Mouse (Mus musculus): ENCODE measurements around the gene Cyp4a32. TPM values are rescaled to one million over a fixed set of nuclear protein-coding genes. Genes with fewer than 3 reads are reported as not detected.
"Not testable (repeated sequence)": the region's sequence is repeated elsewhere in the genome, so short reads cannot be mapped to it uniquely, and the experiment has no call there.

The Cyp4a32 gene
- polyA plus RNA-seq, 1 experiment from 2014 or later: not detected

GRCm38 (mm10) chr4:115645371-115645770, 44.6 kb downstream of the Cyp4a32 start:
- no peaks in the 10 kb centered on the region for H3K36me3 ChIP-seq (ENCODE audit: control insufficient read depth, insufficient read depth, low read length)
- no peak overlapping the region for H3K4me3 ChIP-seq (ENCODE audit: control insufficient read depth in 1 of 2, insufficient read depth in 1 of 2, low read depth in 1 of 2, low read length in 2 of 2)
- ATAC-seq (ENCODE audit: insufficient number of reproducible peaks, insufficient read depth, low FRiP score, low read depth): no peak
- H3K4me1 ChIP-seq (ENCODE audit: control insufficient read depth in 2 of 2, insufficient read depth in 2 of 2, low read length in 2 of 2): peaks cover 0 to 2% of the 10 kb centered on the region in 2 experiments; a peak in 2 of 4 replicates
- H3K27me3 ChIP-seq (ENCODE audit: control insufficient read depth, insufficient read depth, low read length): no peaks in the 10 kb centered on the region
- H3K27ac ChIP-seq (replicated peaks in 1 of 2; ENCODE audit: control insufficient read depth in 1 of 2, insufficient read depth in 1 of 2, low read depth in 2 of 2, low read length in 2 of 2): no peak overlapping the region
- no peak overlapping the region for H3K4me2 ChIP-seq (ENCODE audit: low read length)
- no peak overlapping the region for H3K9ac ChIP-seq (ENCODE audit: low read length)
- H3K9me3 ChIP-seq (ENCODE audit: control insufficient read depth, low read length): no peaks in the 10 kb centered on the region

GRCm38 (mm10) chr4:115647580-115647979, 46.8 kb downstream of the Cyp4a32 start, which contains the start of gene Cyp4b1:
Gene Cyp4b1 (minus strand): TSS chr4:115647723.
- H3K4me3 ChIP-seq (ENCODE audit: control insufficient read depth in 1 of 2, insufficient read depth in 1 of 2, low read depth in 1 of 2, low read length in 2 of 2): no peak within 1 kb of the TSS
- H3K9ac ChIP-seq (ENCODE audit: low read length): no peak within 1 kb of the TSS
- H3K36me3 ChIP-seq (ENCODE audit: control insufficient read depth, insufficient read depth, low read length): no peaks in the 10 kb centered on the region
- no peak for ATAC-seq (ENCODE audit: insufficient number of reproducible peaks, insufficient read depth, low FRiP score, low read depth)
- H3K4me2 ChIP-seq (ENCODE audit: low read length): no peak within 1 kb of the TSS
- whole genome bisulfite sequencing: 74% methylated on average over 9 of the region's 9 CpGs
- H3K4me1 ChIP-seq (ENCODE audit: control insufficient read depth in 2 of 2, insufficient read depth in 2 of 2, low read length in 2 of 2): peaks cover 0 to 2% of the 10 kb centered on the region in 2 experiments; a peak in 2 of 4 replicates
- no peaks in the 10 kb centered on the region for H3K27me3 ChIP-seq (ENCODE audit: control insufficient read depth, insufficient read depth, low read length)
- H3K27ac ChIP-seq (replicated peaks in 1 of 2; ENCODE audit: control insufficient read depth in 1 of 2, insufficient read depth in 1 of 2, low read depth in 2 of 2, low read length in 2 of 2): no peak within 1 kb of the TSS
- no peaks in the 10 kb centered on the region for H3K9me3 ChIP-seq (ENCODE audit: control insufficient read depth, low read length)

GRCm38 (mm10) chr4:115648752-115649151, 48.0 kb downstream of the Cyp4a32 start:
- 43% methylated on average over 2 of the region's 2 CpGs for WGBS
- ATAC-seq (ENCODE audit: insufficient number of reproducible peaks, insufficient read depth, low FRiP score, low read depth): no peak

GRCm38 (mm10) chr4:115649344-115649743, 48.6 kb downstream of the Cyp4a32 start:
- Histone ChIP-seq H3K27ac (replicated peaks in 1 of 2; ENCODE audit: control insufficient read depth in 1 of 2, insufficient read depth in 1 of 2, low read depth in 2 of 2, low read length in 2 of 2) (no peak overlapping the region), H3K27me3 (ENCODE audit: control insufficient read depth, insufficient read depth, low read length) (no peaks in the 10 kb centered on the region), H3K4me2 (ENCODE audit: low read length) (no peak overlapping the region), H3K9me3 (ENCODE audit: control insufficient read depth, low read length) (no peaks in the 10 kb centered on the region), H3K4me1 (ENCODE audit: control insufficient read depth in 2 of 2, insufficient read depth in 2 of 2, low read length in 2 of 2) (no peaks in the 10 kb centered on the region), H3K36me3 (ENCODE audit: control insufficient read depth, insufficient read depth, low read length) (no peaks in the 10 kb centered on the region), H3K4me3 (ENCODE audit: control insufficient read depth in 1 of 2, insufficient read depth in 1 of 2, low read depth in 1 of 2, low read length in 2 of 2) (no peak overlapping the region), H3K9ac (ENCODE audit: low read length) (no peak overlapping the region)
- ATAC-seq (ENCODE audit: insufficient number of reproducible peaks, insufficient read depth, low FRiP score, low read depth): no peak

More at GRCm38 (mm10) chr4:115648752-115649151, 48.0 kb downstream of the Cyp4a32 start:
- Histone ChIP-seq H3K36me3 (ENCODE audit: control insufficient read depth, insufficient read depth, low read length) (no peaks in the 10 kb centered on the region), H3K4me3 (ENCODE audit: control insufficient read depth in 1 of 2, insufficient read depth in 1 of 2, low read depth in 1 of 2, low read length in 2 of 2) (no peak overlapping the region), H3K9me3 (ENCODE audit: control insufficient read depth, low read length) (no peaks in the 10 kb centered on the region), H3K4me1 (ENCODE audit: control insufficient read depth in 2 of 2, insufficient read depth in 2 of 2, low read length in 2 of 2) (no peaks in the 10 kb centered on the region), H3K4me2 (ENCODE audit: low read length) (no peak overlapping the region), H3K9ac (ENCODE audit: low read length) (no peak overlapping the region), H3K27ac (replicated peaks in 1 of 2; ENCODE audit: control insufficient read depth in 1 of 2, insufficient read depth in 1 of 2, low read depth in 2 of 2, low read length in 2 of 2) (no peak overlapping the region), H3K27me3 (ENCODE audit: control insufficient read depth, insufficient read depth, low read length) (no peaks in the 10 kb centered on the region)

GRCm38 (mm10) chr4:115650866-115651265, 50.1 kb downstream of the Cyp4a32 start:
- no peak for ATAC-seq (ENCODE audit: insufficient number of reproducible peaks, insufficient read depth, low FRiP score, low read depth)

GRCm38 (mm10) chr4:115655841-115656534, 55.2 kb downstream of the Cyp4a32 start:
- not testable (repeated sequence) for H3K4me3 ChIP-seq (ENCODE audit: control insufficient read depth in 1 of 2, insufficient read depth in 1 of 2, low read depth in 1 of 2, low read length in 2 of 2); H3K9me3 ChIP-seq (ENCODE audit: control insufficient read depth, low read length); H3K27ac ChIP-seq (replicated peaks in 1 of 2; ENCODE audit: control insufficient read depth in 1 of 2, insufficient read depth in 1 of 2, low read depth in 2 of 2, low read length in 2 of 2); H3K36me3 ChIP-seq (ENCODE audit: control insufficient read depth, insufficient read depth, low read length); H3K4me1 ChIP-seq (ENCODE audit: control insufficient read depth in 2 of 2, insufficient read depth in 2 of 2, low read length in 2 of 2); H3K9ac ChIP-seq (ENCODE audit: low read length); ATAC-seq (ENCODE audit: insufficient number of reproducible peaks, insufficient read depth, low FRiP score, low read depth); H3K27me3 ChIP-seq (ENCODE audit: control insufficient read depth, insufficient read depth, low read length); H3K4me2 ChIP-seq (ENCODE audit: low read length)
- 81% methylated on average over 7 of the region's 7 CpGs for WGBS

More at GRCm38 (mm10) chr4:115650866-115651265, 50.1 kb downstream of the Cyp4a32 start:
- Histone ChIP-seq H3K4me1 (ENCODE audit: control insufficient read depth in 2 of 2, insufficient read depth in 2 of 2, low read length in 2 of 2) (no peaks in the 10 kb centered on the region), H3K4me2 (ENCODE audit: low read length) (no peak overlapping the region), H3K4me3 (ENCODE audit: control insufficient read depth in 1 of 2, insufficient read depth in 1 of 2, low read depth in 1 of 2, low read length in 2 of 2) (no peak overlapping the region), H3K9ac (ENCODE audit: low read length) (no peak overlapping the region), H3K36me3 (ENCODE audit: control insufficient read depth, insufficient read depth, low read length) (no peaks in the 10 kb centered on the region), H3K9me3 (ENCODE audit: control insufficient read depth, low read length) (no peaks in the 10 kb centered on the region), H3K27me3 (ENCODE audit: control insufficient read depth, insufficient read depth, low read length) (no peaks in the 10 kb centered on the region), H3K27ac (replicated peaks in 1 of 2; ENCODE audit: control insufficient read depth in 1 of 2, insufficient read depth in 1 of 2, low read depth in 2 of 2, low read length in 2 of 2) (no peak overlapping the region)
- WGBS: 75% methylated on average over 5 of the region's 5 CpGs

- not testable (repeated sequence) for H3K36me3 ChIP-seq (ENCODE audit: control insufficient read depth, insufficient read depth, low read length); H3K4me1 ChIP-seq (ENCODE audit: control insufficient read depth in 2 of 2, insufficient read depth in 2 of 2, low read length in 2 of 2); ATAC-seq (ENCODE audit: insufficient number of reproducible peaks, insufficient read depth, low FRiP score, low read depth); H3K4me3 ChIP-seq (ENCODE audit: control insufficient read depth in 1 of 2, insufficient read depth in 1 of 2, low read depth in 1 of 2, low read length in 2 of 2); H3K27ac ChIP-seq (replicated peaks in 1 of 2; ENCODE audit: control insufficient read depth in 1 of 2, insufficient read depth in 1 of 2, low read depth in 2 of 2, low read length in 2 of 2); H3K27me3 ChIP-seq (ENCODE audit: control insufficient read depth, insufficient read depth, low read length); H3K9me3 ChIP-seq (ENCODE audit: control insufficient read depth, low read length); H3K4me2 ChIP-seq (ENCODE audit: low read length); H3K9ac ChIP-seq (ENCODE audit: low read length)
- WGBS: 65% methylated on average over 1 of the region's 1 CpGs
These were observed 55.8 kb downstream of the Cyp4a32 start for GRCm38 (mm10) chr4:115656535-115656922.

Data from heart, embryonic 14.5 days (tissue).